Mouse (Mus musculus) heart, postnatal 0 days (tissue): ENCODE data around the gene Mast4.
A peak's percentile ranks its signal among the peaks of the same experiment; 100 is the strongest.

Source experiments
- CTCF ChIP-seq: IDR thresholded peaks from 2 replicates; pipeline ENCODE4 v1.5.1; 2016; ENCODE audit warnings: antibody characterized with exemption, control low read depth, low read depth
- EP300 ChIP-seq: IDR thresholded peaks from 2 replicates; pipeline ENCODE4 v1.6.1; 2016; ENCODE audit warnings: antibody characterized with exemption, low read depth

DNA sequence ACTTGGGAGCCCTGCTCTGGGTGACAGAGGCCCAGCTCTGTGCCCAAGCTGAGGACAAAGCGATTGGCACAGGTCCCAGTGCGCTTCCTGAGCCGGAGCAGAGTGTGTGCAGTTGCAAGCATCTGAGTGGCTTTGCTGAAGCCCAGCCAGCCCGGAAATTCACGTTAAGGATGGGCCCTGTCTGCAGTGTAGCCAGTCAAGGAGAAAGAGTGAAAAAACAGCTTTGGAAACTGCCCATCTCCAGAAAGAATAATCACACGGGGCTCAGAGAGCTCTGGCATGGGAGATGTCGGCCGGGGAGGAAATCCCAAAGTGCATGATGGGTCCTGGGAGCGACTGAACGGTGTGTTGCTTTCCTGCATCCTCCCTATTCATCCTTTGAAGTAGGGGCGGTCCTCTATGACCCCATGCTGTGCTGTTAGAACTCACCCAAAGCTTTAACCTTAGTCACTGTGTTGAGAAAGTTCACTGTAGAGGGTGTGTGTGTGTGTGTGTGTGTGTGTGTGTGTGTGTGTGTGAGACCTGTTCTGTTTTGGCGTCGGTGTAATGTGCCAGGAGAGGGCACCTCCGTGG is 635.5 kb downstream of the Mast4 start:
- TF ChIP-seq CTCF (no peak), EP300 (0 out of 2 replicates have a peak, but pooled peaks have one; percentile 19)
